Mouse (Mus musculus): Measurements from ENCODE around the gene Gm43064. TPM values are rescaled to one million over a fixed set of nuclear protein-coding genes. Genes with fewer than 3 reads are reported as not detected.
A peak's percentile ranks its signal among the peaks of the same experiment; 100 is the strongest.

The Gm43064 gene
- polyA plus RNA-seq, 1 experiment from 2014 or later = 0.70 TPM

DNA sequence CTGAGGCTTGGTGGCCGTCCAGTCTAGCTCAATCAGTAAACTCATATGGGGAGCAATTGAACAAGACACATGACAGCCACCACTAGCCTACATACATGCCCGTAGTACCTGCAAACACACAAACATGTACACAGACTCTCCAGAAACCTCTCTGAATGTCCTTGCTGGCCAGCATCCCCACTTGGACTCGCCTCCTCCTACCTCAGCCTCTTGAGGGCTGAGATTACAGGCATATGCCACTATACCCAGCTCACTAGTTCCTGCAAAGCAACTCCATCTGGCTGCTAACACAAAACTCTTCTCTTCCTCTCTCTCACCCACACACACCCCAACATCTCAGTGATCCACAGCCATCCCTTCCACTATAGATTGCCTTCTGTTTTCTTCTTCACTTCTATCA is 29.1 kb upstream of the Gm43064 start:
- ATAC-seq (ENCODE audit: low read depth) = no peak
- Histone ChIP-seq H3K9ac (ENCODE audit: low read depth, low read length) (no peak overlapping the region), H3K36me3 (ENCODE audit: control insufficient read depth, insufficient read depth) (peaks cover 26% of the 10 kb centered on the region)

DNA sequence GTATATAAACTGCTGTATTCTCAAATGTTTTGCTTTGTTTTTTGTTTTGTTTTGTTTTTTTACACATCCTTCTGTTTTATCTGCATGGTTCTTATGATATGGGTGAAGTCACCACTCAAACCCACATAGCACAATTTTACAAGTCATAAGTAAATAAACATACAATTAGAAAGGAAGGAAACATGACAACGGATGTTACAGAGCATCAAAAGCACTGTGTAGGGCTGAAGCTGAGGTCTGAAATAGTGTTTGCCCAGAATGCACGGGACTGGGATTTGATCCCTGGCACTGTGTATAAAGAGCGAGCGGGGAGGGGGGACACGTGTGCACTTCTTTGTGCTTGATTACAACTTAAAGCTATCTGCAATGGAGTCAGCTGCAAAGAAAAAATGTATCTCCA is 28.6 kb upstream of the Gm43064 start:
- no peaks in the 10 kb centered on the region for H3K27me3 ChIP-seq (ENCODE audit: control insufficient read depth, insufficient read depth, low read depth, low read length)
- no peak overlapping the region for H3K27ac ChIP-seq (ENCODE audit: low read length)
- H3K9me3 ChIP-seq (replicated peaks; ENCODE audit: control insufficient read depth, low read length) = no peaks in the 10 kb centered on the region
- no peak for ATAC-seq (ENCODE audit: low read depth)
- H3K9ac ChIP-seq (ENCODE audit: low read depth, low read length) = no peak overlapping the region
- H3K4me1 ChIP-seq (ENCODE audit: control insufficient read depth, low read depth, low read length) = peaks cover 37% of the 10 kb centered on the region
- no peak overlapping the region for H3K4me2 ChIP-seq (ENCODE audit: low read depth, low read length)
- H3K36me3 ChIP-seq (ENCODE audit: control insufficient read depth, insufficient read depth) = peaks cover 21% of the 10 kb centered on the region
- 76% methylated on average over 5 of the region's 5 CpGs for WGBS (ENCODE audit: insufficient replicate concordance)
- no peak overlapping the region for H3K4me3 ChIP-seq (ENCODE audit: low read depth, low read length)

More for the DNA sequence above, 29.1 kb upstream of the Gm43064 start:
- Histone ChIP-seq H3K4me1 (ENCODE audit: control insufficient read depth, low read depth, low read length) (peaks cover 36% of the 10 kb centered on the region), H3K4me3 (ENCODE audit: low read depth, low read length) (no peak overlapping the region), H3K9me3 (replicated peaks; ENCODE audit: control insufficient read depth, low read length) (no peaks in the 10 kb centered on the region), H3K27me3 (ENCODE audit: control insufficient read depth, insufficient read depth, low read depth, low read length) (no peaks in the 10 kb centered on the region), H3K4me2 (ENCODE audit: low read depth, low read length) (no peak overlapping the region), H3K27ac (ENCODE audit: low read length) (no peak overlapping the region)
- 71% methylated on average over 3 of the region's 3 CpGs for WGBS (ENCODE audit: insufficient replicate concordance)

DNA sequence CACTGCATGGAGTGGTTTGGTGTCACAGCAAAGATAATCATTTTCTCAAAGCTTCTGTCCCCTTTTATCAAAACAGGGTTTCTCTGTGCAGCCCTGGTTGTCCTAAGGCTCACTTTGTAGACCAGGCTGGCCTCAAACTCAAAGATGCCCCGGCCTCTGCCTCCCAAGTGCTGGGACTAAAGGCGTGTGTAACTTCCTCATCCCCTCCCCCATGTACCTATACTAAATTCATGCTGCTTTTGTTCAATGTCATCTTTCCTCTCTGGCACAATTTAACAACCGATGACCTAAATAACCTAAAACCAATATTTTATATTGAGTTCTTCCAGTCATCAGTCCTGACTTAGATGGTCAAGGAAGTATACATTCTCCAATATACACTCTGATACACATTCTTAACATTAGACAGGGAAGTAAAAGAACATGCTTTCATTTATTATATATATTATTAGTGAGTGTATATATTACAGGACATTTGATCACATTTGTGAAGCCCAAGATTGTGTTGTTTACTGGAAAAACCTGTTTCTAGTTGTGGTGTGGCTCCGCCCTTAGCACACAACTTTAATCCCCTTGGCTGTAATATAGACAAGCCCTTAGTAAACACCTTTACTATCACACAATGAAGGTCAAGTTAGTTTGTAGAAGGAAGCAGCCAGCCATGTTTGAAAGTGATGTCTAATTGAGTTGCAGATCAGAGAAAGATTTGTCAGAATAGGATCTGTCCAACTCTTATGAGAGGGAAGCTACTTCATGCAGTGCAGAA is 26.3 kb upstream of the Gm43064 start:
- H3K27me3 ChIP-seq (ENCODE audit: control insufficient read depth, insufficient read depth, low read depth, low read length) = no peaks in the 10 kb centered on the region
- peaks cover 53% of the 10 kb centered on the region for H3K4me1 ChIP-seq (ENCODE audit: control insufficient read depth, low read depth, low read length)
- H3K9ac ChIP-seq (ENCODE audit: low read depth, low read length) = no peak overlapping the region
- ATAC-seq (ENCODE audit: low read depth) = no peak
- H3K4me3 ChIP-seq (ENCODE audit: low read depth, low read length) = no peak overlapping the region
- H3K4me2 ChIP-seq (ENCODE audit: low read depth, low read length) = no peak overlapping the region
- H3K27ac ChIP-seq (ENCODE audit: low read length) = peak overlapping the region; percentile 38; the same call in 1 of the 2 replicates
- H3K9me3 ChIP-seq (replicated peaks; ENCODE audit: control insufficient read depth, low read length) = no peaks in the 10 kb centered on the region
- peaks cover 5% of the 10 kb centered on the region for H3K36me3 ChIP-seq (ENCODE audit: control insufficient read depth, insufficient read depth)
- 41% methylated on average over 4 of the region's 4 CpGs for WGBS (ENCODE audit: insufficient replicate concordance)

DNA sequence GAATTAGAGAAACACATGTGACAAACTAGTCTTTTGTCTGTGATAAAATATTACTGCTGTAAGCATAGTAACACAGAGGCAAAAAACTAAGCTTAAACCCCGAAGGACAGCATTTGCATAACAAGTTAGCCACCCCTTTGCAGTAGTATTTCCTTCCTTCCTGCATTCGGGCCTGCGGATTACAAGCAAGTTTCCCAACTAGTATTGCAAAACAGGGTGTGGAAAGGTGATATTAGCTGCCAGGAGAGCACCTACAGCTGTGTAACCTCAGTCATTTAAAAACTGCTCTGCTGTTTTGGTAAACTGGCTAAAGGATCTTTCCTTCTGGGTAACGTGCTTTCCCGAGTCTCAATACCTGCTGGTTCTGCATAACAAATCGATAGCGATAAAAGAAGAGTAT is 22.1 kb upstream of the Gm43064 start:
- Histone ChIP-seq H3K9ac (ENCODE audit: low read depth, low read length) (no peak overlapping the region), H3K4me1 (ENCODE audit: control insufficient read depth, low read depth, low read length) (peaks cover 62% of the 10 kb centered on the region), H3K36me3 (ENCODE audit: control insufficient read depth, insufficient read depth) (peaks cover 2% of the 10 kb centered on the region; the same call in 1 of the 2 replicates), H3K4me3 (ENCODE audit: low read depth, low read length) (peak overlapping the region; percentile 25; the same call in 1 of the 2 replicates), H3K27me3 (ENCODE audit: control insufficient read depth, insufficient read depth, low read depth, low read length) (no peaks in the 10 kb centered on the region), H3K9me3 (replicated peaks; ENCODE audit: control insufficient read depth, low read length) (no peaks in the 10 kb centered on the region), H3K4me2 (ENCODE audit: low read depth, low read length) (peak overlapping the region; percentile 43), H3K27ac (ENCODE audit: low read length) (peak overlapping the region; percentile 64)
- 42% methylated on average over 7 of the region's 7 CpGs for WGBS (ENCODE audit: insufficient replicate concordance)
- no peak for ATAC-seq (ENCODE audit: low read depth)

DNA sequence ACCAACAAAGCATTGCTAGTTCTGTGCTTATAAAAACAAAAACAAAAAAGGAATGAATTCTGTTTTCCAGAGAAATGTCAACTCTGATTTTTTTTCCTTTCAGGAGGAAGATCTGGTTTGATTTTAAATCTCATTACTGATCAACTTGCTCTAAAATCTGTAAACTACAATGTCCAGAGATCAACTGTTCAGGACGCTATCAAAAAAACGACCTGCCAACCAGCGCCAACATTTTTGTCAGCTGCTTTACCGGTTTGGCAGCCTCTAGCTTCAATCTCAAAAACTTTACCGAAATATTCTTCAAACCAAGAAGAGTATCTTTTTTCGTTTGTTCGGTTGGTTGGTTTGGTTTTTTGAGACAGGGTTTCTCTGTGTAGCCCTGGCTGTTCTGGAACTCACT is 20.3 kb upstream of the Gm43064 start:
- no peaks in the 10 kb centered on the region for H3K9me3 ChIP-seq (replicated peaks; ENCODE audit: control insufficient read depth, low read length)
- H3K9ac ChIP-seq (ENCODE audit: low read depth, low read length) = peak overlapping the region; percentile 100
- H3K27ac ChIP-seq (ENCODE audit: low read length) = peak overlapping the region; percentile 96
- peaks cover 2% of the 10 kb centered on the region; the same call in 1 of the 2 replicates for H3K36me3 ChIP-seq (ENCODE audit: control insufficient read depth, insufficient read depth)
- WGBS (ENCODE audit: insufficient replicate concordance) = 69% methylated on average over 7 of the region's 7 CpGs
- H3K4me3 ChIP-seq (ENCODE audit: low read depth, low read length) = peak overlapping the region; percentile 98
- H3K4me2 ChIP-seq (ENCODE audit: low read depth, low read length) = peak overlapping the region; percentile 81
- H3K27me3 ChIP-seq (ENCODE audit: control insufficient read depth, insufficient read depth, low read depth, low read length) = no peaks in the 10 kb centered on the region
- peaks cover 67% of the 10 kb centered on the region for H3K4me1 ChIP-seq (ENCODE audit: control insufficient read depth, low read depth, low read length)
- no peak for ATAC-seq (ENCODE audit: low read depth)

DNA sequence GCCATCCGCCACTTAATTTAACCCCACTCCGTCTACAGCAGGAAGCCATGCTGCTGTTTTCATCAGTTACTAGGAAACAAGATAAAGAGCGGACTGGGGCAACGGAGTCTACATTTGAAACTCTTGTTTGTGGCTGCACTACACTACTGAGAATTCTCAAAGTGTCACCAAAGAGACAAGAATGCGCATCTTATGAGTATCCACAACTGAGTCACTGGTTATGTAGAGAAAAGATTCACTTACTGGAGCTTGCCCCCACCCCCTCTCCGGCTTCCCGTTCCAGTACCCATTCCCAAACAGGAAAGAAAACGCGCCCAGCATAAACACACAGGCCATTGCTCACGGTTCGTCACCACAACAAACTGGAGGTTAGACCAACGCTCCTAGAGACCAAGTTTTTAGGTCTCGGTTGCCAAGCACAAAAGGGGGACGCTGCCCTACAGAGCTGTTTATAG is 19.5 kb upstream of the Gm43064 start:
- Histone ChIP-seq H3K9me3 (replicated peaks; ENCODE audit: control insufficient read depth, low read length) (no peaks in the 10 kb centered on the region), H3K4me1 (ENCODE audit: control insufficient read depth, low read depth, low read length) (peaks cover 64% of the 10 kb centered on the region), H3K27me3 (ENCODE audit: control insufficient read depth, insufficient read depth, low read depth, low read length) (no peaks in the 10 kb centered on the region), H3K4me3 (ENCODE audit: low read depth, low read length) (peak overlapping the region; percentile 98), H3K27ac (ENCODE audit: low read length) (peak overlapping the region; percentile 96), H3K4me2 (ENCODE audit: low read depth, low read length) (peak overlapping the region; percentile 81), H3K36me3 (ENCODE audit: control insufficient read depth, insufficient read depth) (peaks cover 2% of the 10 kb centered on the region; the same call in 1 of the 2 replicates), H3K9ac (ENCODE audit: low read depth, low read length) (peak overlapping the region; percentile 100)
- WGBS (ENCODE audit: insufficient replicate concordance) = under 1% methylated on average over 14 of the region's 14 CpGs
- ATAC-seq (ENCODE audit: low read depth) = peak; percentile 2; the same call in 1 of the 2 replicates

DNA sequence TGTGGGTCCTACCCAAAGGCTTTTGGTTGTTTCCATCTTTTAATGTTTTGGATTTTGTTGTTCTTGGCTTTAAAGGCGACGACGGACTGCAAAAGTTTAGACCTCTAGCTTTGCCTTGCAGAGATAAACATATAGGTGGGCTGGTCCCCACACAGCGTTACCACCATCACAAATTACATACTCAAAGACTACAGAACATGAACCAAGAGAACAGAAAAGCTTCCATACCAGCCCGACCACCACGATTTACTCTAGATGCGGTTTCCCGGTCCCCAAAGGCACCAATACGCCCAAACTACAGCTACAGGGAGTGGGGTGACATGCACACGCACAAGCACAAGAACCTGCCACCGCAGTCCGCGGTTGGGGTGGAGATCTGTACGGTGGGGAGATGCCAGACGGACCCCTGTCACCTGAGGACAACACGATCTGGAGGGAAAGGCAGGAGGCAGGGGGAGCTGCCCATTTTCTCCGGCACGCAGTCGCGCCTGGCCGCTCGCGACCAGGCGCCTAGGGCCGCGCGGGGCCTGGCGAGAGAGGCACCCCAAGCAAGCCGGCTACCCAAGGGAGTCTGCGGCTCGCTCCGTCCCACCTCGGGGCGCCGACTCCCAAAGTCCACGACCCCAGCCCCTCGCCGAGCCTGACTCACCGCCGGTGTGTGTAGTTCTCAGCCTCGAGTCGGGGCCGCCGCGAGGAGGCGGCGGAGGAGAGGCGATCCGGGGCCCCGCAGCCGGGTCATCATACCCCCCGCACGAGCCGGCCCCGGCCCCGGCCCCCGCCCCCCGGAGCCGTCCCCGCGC is 18.8 kb upstream of the Gm43064 start:
- Histone ChIP-seq H3K27ac (ENCODE audit: low read length) (peak overlapping the region; percentile 96), H3K4me1 (ENCODE audit: control insufficient read depth, low read depth, low read length) (peaks cover 59% of the 10 kb centered on the region), H3K4me2 (ENCODE audit: low read depth, low read length) (peak overlapping the region; percentile 81), H3K36me3 (ENCODE audit: control insufficient read depth, insufficient read depth) (peaks cover 2% of the 10 kb centered on the region; the same call in 1 of the 2 replicates), H3K4me3 (ENCODE audit: low read depth, low read length) (peak overlapping the region; percentile 98), H3K27me3 (ENCODE audit: control insufficient read depth, insufficient read depth, low read depth, low read length) (no peaks in the 10 kb centered on the region), H3K9ac (ENCODE audit: low read depth, low read length) (peak overlapping the region; percentile 100), H3K9me3 (replicated peaks; ENCODE audit: control insufficient read depth, low read length) (no peaks in the 10 kb centered on the region)
- under 1% methylated on average over 29 of the region's 61 CpGs for WGBS (ENCODE audit: insufficient replicate concordance)
- ATAC-seq (ENCODE audit: low read depth) = peak; percentile 49

DNA sequence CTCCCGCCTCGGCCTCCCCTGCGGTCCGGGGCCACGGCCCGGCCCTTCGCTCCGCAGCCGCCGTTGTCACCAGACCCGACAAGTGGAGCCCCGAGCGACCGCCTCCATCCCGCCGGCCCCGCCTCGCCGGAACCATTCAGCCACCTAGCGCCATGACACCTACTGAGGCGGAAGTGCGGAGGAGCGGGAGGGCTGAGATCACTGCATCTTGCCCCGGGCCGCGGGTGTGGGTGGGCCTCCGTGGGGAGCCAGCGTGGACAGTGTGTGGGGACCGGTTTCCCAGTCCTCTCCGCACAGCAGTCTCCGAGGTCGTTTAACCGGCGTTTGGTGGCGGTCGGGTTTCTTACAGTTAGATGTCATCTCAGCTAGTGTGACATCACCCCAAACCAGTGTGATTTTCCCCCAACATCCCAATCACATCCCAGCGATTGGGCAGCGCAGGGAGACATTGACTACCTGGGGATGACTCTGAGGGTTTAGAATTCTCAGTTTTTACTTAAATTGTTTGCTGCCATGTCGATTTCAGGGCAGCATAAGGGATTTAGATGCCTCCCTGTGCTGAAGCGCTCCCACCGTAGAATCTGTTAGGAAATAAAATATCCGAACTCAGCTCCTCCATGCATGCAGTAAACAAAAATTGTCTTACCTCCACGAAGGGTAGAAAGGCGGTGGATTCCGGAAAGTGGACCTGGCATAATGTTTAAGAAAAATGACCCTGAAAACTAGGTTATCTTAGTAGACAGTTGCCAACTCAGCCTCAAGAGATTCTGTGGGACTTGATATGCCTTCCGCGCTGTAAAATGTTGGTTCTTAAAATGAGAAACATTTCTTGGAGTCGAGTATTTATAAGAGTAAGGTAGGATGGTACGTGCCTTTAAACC is 17.9 kb upstream of the Gm43064 start, which contains the start of gene Hipk1:
Gene Hipk1 (minus strand): TSS at position 334 of the 881 bp plus-strand sequence.
- H3K27me3 ChIP-seq (ENCODE audit: control insufficient read depth, insufficient read depth, low read depth, low read length) = no peaks in the 10 kb centered on the region
- ATAC-seq (ENCODE audit: low read depth) = peak; percentile 92
- peak within 1 kb of the TSS; percentile 96 for H3K27ac ChIP-seq (ENCODE audit: low read length)
- 7% methylated on average over 48 of the region's 49 CpGs for WGBS (ENCODE audit: insufficient replicate concordance)
- H3K4me2 ChIP-seq (ENCODE audit: low read depth, low read length) = peak within 1 kb of the TSS; percentile 81
- no peaks in the 10 kb centered on the region for H3K9me3 ChIP-seq (replicated peaks; ENCODE audit: control insufficient read depth, low read length)
- peak within 1 kb of the TSS; percentile 98 for H3K4me3 ChIP-seq (ENCODE audit: low read depth, low read length)
- H3K36me3 ChIP-seq (ENCODE audit: control insufficient read depth, insufficient read depth) = peaks cover 2% of the 10 kb centered on the region; the same call in 1 of the 2 replicates
- peaks cover 59% of the 10 kb centered on the region for H3K4me1 ChIP-seq (ENCODE audit: control insufficient read depth, low read depth, low read length)
- peak within 1 kb of the TSS; percentile 100 for H3K9ac ChIP-seq (ENCODE audit: low read depth, low read length)
